Mouse (Mus musculus) liver, embryonic 12.5 days (tissue): ENCODE results near the gene Mamdc4. TPM values are rescaled to one million over a fixed set of nuclear protein-coding genes. Genes with fewer than 3 reads are reported as not detected.

Source experiments
- ATAC-seq: fragments of 200-750 bp; cut with Nextera tagmentation; 2 replicates; pipeline ENCODE4 v1.8.0; 2017; ENCODE audit warnings: moderate number of reproducible peaks, mild to moderate bottlenecking, moderate library complexity
- H3K27ac ChIP-seq: fragments of 300-500 bp; sonication (generic); 2 replicates; pipeline ENCODE4 v1.5.1; 2016; ENCODE audit warnings: mild to moderate bottlenecking
- H3K27me3 ChIP-seq: fragments of 300-500 bp; sonication (generic); replicated peaks from 2 replicates; pipeline ENCODE4 v1.6.1; 2016; ENCODE audit warnings: mild to moderate bottlenecking, moderate library complexity
- H3K36me3 ChIP-seq: fragments of 300-500 bp; sonication (generic); 2 replicates; pipeline ENCODE4 v1.6.1; 2016; ENCODE audit warnings: mild to moderate bottlenecking, moderate library complexity
- H3K4me1 ChIP-seq: fragments of 300-500 bp; sonication (generic); 2 replicates; pipeline ENCODE4 v1.6.1; 2016
- H3K4me2 ChIP-seq: fragments of 300-500 bp; sonication (generic); 2 replicates; pipeline ENCODE4 v1.6.1; 2016; ENCODE audit warnings: mild to moderate bottlenecking, moderate library complexity
- H3K4me3 ChIP-seq: fragments of 300-500 bp; sonication (generic); 2 replicates; pipeline ENCODE4 v1.5.1; 2016; ENCODE audit warnings: mild to moderate bottlenecking, moderate library complexity
- H3K9ac ChIP-seq: fragments of 300-500 bp; sonication (generic); 2 replicates; pipeline ENCODE4 v1.6.1; 2016; ENCODE audit warnings: mild to moderate bottlenecking, moderate library complexity
- H3K9me3 ChIP-seq: fragments of 300-500 bp; sonication (generic); replicated peaks from 2 replicates; pipeline ENCODE4 v1.6.1; 2016; ENCODE audit warnings: mild to moderate bottlenecking, moderate library complexity
- WGBS: fragments of 180-500 bp; shearing (Covaris S2); methylation state at CpG from one replicate; pipeline ENCODE4 v1.1.7; 2016; ENCODE audit not compliant: insufficient replicate concordance; 5-methylcytosine and 5-hydroxymethylcytosine counted together
- polyA plus RNA-seq: library from polyadenylated mRNA; unstranded; fragments of >200 nt; fragmentation: Nextera tagmentation; extraction: Ambion mirVana; gene quantifications from 2 replicates; pipeline ENCODE4 v1.2.1, GENCODE M21; 2016

Gene Mamdc4
- polyA plus RNA-seq, 1 experiment from 2014 or later = 0.45 TPM

DNA sequence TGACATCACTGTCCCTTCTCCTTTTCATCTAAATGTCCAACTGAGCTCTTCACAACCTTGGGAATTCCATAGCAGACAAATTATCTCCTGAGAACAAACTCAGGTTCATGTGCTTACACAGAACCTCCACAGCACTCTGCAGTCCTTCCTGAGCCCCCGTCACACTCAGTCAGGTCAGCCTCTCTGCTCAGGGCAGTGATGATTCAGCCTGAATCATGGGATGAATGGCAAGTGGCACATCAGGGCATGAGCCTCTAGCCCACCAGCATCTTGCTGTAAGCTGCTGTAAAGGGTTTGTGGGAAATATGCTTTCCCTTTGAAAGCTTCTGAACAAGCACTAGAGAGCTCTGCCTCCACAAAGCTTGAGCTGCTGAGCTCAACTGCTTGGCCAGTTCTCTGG lies 24.1 kb upstream of the Mamdc4 start:
- Histone ChIP-seq H3K27ac (no peak overlapping the region), H3K36me3 (peaks cover 93% of the 10 kb centered on the region)
- WGBS = 85% methylated on average over 1 of the region's 1 CpGs

DNA sequence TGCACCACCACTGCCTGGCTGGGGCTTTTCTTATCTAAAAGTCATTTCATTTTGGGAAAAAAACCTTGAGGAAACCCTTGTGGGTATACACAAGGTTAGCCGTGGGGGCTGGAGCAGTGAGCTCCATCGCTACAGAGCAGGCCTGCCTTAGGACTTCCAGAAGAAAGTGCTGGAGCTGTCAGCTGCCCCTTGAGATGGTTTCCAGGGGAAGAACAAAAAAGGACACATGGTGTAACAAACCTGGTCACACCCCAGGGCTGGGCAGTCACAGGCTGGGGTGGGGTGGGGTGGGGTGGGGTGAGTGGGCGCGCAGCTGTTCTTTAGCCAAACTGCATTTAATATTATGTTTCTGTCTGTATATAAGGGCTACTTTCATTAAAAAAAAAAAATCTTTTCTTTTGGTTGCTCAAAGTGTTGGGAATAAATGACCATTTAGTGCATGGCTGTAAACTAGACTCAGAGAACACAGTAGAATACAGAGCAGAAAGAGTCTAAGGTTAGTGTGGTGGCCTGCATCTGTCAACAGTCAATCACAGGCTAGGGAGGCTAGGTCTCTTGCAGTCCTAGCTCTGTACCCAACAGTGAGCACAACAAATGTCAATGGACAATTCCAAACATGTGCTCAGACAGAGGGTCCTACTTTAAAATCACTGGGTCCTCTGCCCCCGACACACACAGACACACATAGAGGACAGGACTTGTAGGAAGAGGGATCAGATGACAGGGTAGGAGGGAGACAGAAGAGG lies 22.3 kb upstream of the Mamdc4 start:
- no peak for ATAC-seq
- no peak overlapping the region for H3K4me3 ChIP-seq
- 89% methylated on average over 5 of the region's 5 CpGs for WGBS
- no peak overlapping the region for H3K9ac ChIP-seq
- H3K9me3 ChIP-seq = no peaks in the 10 kb centered on the region
- H3K4me1 ChIP-seq = peaks cover 9% of the 10 kb centered on the region; the same call in 1 of the 2 replicates
- H3K27ac ChIP-seq = no peak overlapping the region
- no peak overlapping the region for H3K4me2 ChIP-seq
- no peaks in the 10 kb centered on the region for H3K27me3 ChIP-seq
- H3K36me3 ChIP-seq = peaks cover 95% of the 10 kb centered on the region

More for the DNA sequence above, 24.1 kb upstream of the Mamdc4 start:
- peaks cover 9% of the 10 kb centered on the region; the same call in 1 of the 2 replicates for H3K4me1 ChIP-seq
- H3K4me2 ChIP-seq = no peak overlapping the region
- H3K9ac ChIP-seq = no peak overlapping the region
- ATAC-seq = no peak
- H3K9me3 ChIP-seq = no peaks in the 10 kb centered on the region
- no peak overlapping the region for H3K4me3 ChIP-seq
- H3K27me3 ChIP-seq = no peaks in the 10 kb centered on the region

DNA sequence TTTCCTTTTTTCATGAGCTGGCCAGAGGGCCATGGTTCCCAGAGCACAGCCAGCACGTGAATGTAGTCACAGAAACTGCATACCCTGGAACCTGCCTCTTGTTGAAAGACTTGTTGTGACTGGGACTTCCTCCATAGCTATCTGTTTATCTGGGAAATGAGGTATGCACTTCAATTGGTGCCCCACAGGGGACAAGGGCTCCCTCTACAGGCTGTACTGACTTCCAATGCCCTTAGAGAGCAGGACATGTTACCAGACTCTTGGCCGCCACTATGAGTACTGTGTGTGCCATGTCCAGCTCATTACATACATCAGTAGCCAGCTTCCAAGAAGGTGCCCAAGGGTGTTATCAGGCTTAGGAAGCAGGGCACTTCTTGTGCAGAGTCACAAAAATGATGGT lies 17.2 kb upstream of the Mamdc4 start:
- ATAC-seq = no peak
- 63% methylated on average over 2 of the region's 2 CpGs for WGBS
- H3K36me3 ChIP-seq = peaks cover 94% of the 10 kb centered on the region

DNA sequence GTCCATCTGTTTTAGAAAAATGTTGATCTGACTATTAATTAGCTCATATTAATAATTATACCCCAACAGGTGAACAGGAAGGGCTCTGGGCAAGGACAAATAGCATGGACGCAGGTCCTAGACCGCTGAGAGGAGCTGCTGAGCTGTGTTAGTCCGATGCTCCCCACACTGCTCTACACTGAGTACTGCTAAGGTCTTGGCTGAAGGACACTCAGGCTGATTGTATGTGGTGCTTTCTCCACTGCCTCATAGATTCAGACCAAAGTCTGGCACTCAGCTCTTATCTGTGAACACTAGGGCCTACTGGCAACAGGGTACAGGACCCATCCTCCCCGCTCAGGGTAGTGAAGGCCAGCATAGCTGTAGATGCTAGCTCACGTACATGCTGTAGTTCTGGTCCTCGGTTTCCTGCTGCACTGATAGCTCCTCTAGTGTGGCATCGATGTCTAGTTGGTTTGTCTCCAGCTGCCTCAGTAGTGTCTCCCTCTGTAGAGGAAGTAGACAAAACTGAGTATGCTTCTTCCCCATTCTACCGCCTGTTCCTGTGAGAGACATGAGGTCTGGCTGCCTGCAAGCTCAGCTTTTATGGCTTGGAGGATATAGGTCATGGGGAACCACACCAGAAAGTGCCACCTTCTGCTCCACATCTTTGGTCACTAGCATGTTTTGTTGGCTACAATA lies 13.7 kb upstream of the Mamdc4 start:
- Histone ChIP-seq H3K4me2 (no peak overlapping the region), H3K4me1 (peaks cover 7% of the 10 kb centered on the region), H3K9ac (no peak overlapping the region), H3K36me3 (peaks cover 97% of the 10 kb centered on the region), H3K9me3 (no peaks in the 10 kb centered on the region), H3K27me3 (no peaks in the 10 kb centered on the region), H3K27ac (no peak overlapping the region), H3K4me3 (no peak overlapping the region)
- WGBS = 79% methylated on average over 8 of the region's 8 CpGs
- ATAC-seq = no peak

More for the DNA sequence above, 17.2 kb upstream of the Mamdc4 start:
- Histone ChIP-seq H3K9ac (no peak overlapping the region), H3K27ac (no peak overlapping the region), H3K9me3 (no peaks in the 10 kb centered on the region), H3K4me3 (no peak overlapping the region), H3K4me1 (no peaks in the 10 kb centered on the region), H3K4me2 (no peak overlapping the region), H3K27me3 (no peaks in the 10 kb centered on the region)

DNA sequence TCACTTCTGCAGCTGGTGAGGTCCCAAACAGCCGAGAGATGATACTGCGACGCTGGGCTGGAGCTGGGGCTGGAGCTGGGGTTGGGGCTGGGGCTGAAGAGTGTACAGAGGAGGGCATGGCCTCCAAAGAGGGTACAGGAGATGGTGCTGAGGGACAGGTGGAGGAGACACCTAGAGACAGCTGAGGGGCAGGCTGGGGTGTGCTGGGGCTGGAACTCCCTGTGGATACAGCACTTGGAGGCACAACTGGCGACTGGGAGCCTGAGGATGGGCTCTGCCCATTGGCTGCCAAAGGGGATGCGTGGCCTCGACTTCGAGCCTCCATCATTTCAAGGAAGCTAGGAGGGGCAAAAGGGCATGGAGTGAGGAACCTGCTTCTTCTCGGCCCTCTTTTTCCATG lies 12.6 kb upstream of the Mamdc4 start:
- no peak for ATAC-seq
- Histone ChIP-seq H3K9ac (no peak overlapping the region), H3K4me2 (no peak overlapping the region), H3K27ac (no peak overlapping the region), H3K9me3 (no peaks in the 10 kb centered on the region), H3K36me3 (peaks cover 92% of the 10 kb centered on the region), H3K4me1 (peaks cover 17% of the 10 kb centered on the region), H3K27me3 (no peaks in the 10 kb centered on the region), H3K4me3 (no peak overlapping the region)
- 85% methylated on average over 8 of the region's 8 CpGs for WGBS

DNA sequence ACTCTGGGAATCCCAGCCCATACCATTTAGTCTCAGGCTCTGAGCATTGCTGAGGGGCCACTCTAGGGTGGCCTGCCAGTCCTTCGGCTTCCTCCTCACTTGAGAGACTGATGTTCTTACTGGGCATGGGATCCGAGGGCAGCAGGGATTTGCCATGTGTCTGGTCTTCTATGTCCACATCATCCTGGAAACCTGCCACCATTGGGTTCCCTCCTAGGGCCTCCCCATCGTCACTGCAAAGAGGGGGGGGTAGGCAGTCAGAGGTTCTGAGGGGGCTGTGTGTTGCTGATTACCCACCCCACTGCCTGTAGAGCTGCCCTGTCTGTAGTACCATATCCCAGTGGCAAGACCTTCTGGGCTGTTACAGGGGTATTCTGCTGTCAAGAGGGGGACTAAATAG lies 11.0 kb upstream of the Mamdc4 start:
- peaks cover 9% of the 10 kb centered on the region for H3K27me3 ChIP-seq
- H3K9ac ChIP-seq = no peak overlapping the region
- no peak overlapping the region for H3K4me3 ChIP-seq
- H3K4me1 ChIP-seq = peaks cover 33% of the 10 kb centered on the region
- WGBS = 81% methylated on average over 3 of the region's 3 CpGs
- H3K4me2 ChIP-seq = no peak overlapping the region
- peaks cover 75% of the 10 kb centered on the region for H3K36me3 ChIP-seq
- ATAC-seq = no peak
- H3K9me3 ChIP-seq = no peaks in the 10 kb centered on the region
- no peak overlapping the region for H3K27ac ChIP-seq

DNA sequence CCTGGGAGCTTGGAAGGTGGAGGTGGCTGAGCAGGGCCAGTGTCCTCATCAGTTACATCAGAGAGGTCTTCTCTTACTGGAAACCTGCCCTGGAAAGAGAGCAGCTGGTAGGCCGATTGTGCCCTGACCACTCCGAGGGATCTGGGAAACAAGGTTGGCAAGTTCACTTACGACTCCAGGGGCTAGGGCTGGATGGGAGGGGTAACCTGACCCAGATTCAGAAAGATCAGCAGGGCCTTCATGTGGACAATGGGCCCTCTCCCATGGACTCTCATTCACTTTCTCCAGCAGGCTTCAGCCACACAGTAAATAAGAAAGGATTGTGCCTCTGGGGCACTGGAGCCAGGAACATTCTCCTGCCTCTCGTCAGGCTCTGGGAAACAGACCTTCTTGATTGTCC lies 10.2 kb upstream of the Mamdc4 start:
- H3K36me3 ChIP-seq = peaks cover 68% of the 10 kb centered on the region
- WGBS = 81% methylated on average over 4 of the region's 4 CpGs
- ATAC-seq = no peak

DNA sequence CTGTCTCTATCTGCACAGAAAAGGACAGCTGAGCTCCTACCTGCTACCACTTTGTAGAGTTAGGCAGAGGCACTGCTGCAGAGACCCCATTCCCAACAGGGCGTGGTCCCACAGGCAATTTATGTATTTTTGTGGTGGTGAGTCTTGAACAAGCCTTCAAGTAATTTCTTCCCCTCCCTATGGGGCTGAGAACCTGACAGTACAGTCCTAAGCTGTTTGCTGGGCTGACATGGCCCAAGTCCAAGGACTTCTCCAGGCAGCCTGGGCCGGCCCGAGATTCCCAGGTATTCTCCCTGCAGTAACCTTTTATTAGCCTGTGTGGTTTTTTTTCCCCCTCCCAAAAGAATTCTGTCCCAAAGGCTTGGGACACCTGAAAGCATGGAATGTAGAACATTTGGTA lies 9.5 kb upstream of the Mamdc4 start:
- Histone ChIP-seq H3K4me2 (no peak overlapping the region), H3K9ac (no peak overlapping the region), H3K4me1 (peaks cover 47% of the 10 kb centered on the region), H3K27ac (no peak overlapping the region), H3K9me3 (no peaks in the 10 kb centered on the region), H3K36me3 (peaks cover 61% of the 10 kb centered on the region), H3K4me3 (no peak overlapping the region), H3K27me3 (peaks cover 23% of the 10 kb centered on the region)
- WGBS = 80% methylated on average over 3 of the region's 3 CpGs
- no peak for ATAC-seq

More for the DNA sequence above, 10.2 kb upstream of the Mamdc4 start:
- Histone ChIP-seq H3K4me2 (no peak overlapping the region), H3K9me3 (no peaks in the 10 kb centered on the region), H3K4me3 (no peak overlapping the region), H3K4me1 (peaks cover 40% of the 10 kb centered on the region), H3K27ac (no peak overlapping the region), H3K27me3 (peaks cover 16% of the 10 kb centered on the region), H3K9ac (no peak overlapping the region)

DNA sequence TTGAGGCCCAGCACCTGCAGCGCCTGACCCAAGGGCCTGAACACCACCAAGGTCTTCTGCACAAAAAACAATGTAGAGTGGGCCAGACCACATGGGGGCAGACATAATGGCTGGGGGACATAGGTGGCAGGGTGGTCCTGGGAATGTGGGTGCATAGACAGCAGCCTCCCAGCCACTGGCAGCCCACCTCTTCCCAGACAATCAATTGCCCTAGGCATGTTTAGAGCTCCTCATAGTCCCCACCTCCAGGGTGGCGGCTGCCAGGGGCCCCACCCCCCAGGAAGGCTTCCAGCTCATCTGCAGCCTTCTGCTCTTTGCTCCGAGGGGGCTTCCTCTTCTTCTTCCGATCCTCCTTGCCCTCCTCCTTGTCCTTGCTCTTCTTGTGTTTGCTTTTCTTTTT lies 8.9 kb upstream of the Mamdc4 start:
- H3K9ac ChIP-seq = no peak overlapping the region
- ATAC-seq = no peak
- no peaks in the 10 kb centered on the region for H3K9me3 ChIP-seq
- H3K27me3 ChIP-seq = peaks cover 29% of the 10 kb centered on the region
- H3K27ac ChIP-seq = no peak overlapping the region
- peaks cover 56% of the 10 kb centered on the region for H3K36me3 ChIP-seq
- peaks cover 53% of the 10 kb centered on the region for H3K4me1 ChIP-seq
- H3K4me2 ChIP-seq = no peak overlapping the region
- H3K4me3 ChIP-seq = no peak overlapping the region
- WGBS = 59% methylated on average over 4 of the region's 4 CpGs

DNA sequence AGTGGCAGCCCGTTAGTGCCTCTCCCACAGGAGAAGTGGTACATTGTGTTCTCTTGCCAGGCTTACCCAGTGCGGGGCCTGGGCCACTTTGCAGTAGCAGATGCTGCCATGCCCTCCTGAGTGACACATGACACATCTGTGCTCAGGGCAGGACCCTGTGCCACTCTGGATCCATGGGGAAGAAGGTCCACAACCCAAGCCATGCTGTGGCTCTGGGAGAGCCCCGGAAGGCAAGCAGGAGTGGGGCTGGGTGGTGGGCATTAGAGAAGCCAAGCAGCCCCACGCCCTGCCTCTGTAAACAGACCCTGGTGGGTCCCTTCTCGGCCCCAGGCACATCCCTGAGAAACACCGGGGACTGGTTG lies 8.5 kb upstream of the Mamdc4 start:
- H3K27me3 ChIP-seq = peaks cover 34% of the 10 kb centered on the region
- no peak overlapping the region for H3K9ac ChIP-seq
- H3K9me3 ChIP-seq = no peaks in the 10 kb centered on the region
- H3K36me3 ChIP-seq = peaks cover 51% of the 10 kb centered on the region
- ATAC-seq = no peak
- WGBS = 71% methylated on average over 6 of the region's 6 CpGs
- H3K27ac ChIP-seq = no peak overlapping the region
- no peak overlapping the region for H3K4me2 ChIP-seq
- no peak overlapping the region for H3K4me3 ChIP-seq
- H3K4me1 ChIP-seq = peaks cover 57% of the 10 kb centered on the region

DNA sequence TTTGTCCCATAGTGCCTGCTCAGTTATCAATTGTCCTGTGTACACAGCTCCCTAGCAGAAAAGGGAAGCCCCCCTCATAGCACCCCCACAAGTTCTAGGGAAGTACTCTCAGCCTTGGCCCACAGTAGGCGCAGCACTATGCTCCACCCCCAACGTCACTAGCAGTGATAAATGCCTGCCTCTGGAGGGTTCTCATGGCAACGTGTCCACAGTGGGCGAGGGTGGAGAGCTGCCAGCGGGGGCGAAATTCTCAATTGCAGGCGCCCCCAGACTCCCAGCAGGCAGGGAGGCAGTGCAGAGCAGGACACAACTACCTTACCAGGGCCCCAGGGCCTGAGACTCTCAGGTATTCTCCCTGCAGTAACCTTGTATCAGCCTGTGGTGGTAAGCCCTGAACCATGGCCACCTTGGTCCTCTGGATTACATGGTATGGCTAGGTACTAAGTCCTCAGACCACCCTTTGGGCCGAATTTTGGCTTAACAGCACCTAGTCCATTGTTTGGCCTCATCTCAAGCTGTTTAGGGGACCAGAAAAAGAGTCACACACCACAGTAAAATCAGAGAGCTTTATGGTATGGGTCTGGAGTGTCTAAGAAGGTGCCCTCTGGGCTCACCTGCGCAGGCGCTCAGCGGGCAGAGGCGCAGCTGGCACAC lies 7.9 kb upstream of the Mamdc4 start:
- Histone ChIP-seq H3K4me3 (no peak overlapping the region), H3K27ac (no peak overlapping the region), H3K4me1 (peaks cover 62% of the 10 kb centered on the region), H3K9me3 (no peaks in the 10 kb centered on the region), H3K9ac (no peak overlapping the region), H3K36me3 (peaks cover 46% of the 10 kb centered on the region), H3K27me3 (peaks cover 39% of the 10 kb centered on the region), H3K4me2 (no peak overlapping the region)
- peak; percentile 36; the same call in 1 of the 2 replicates for ATAC-seq
- WGBS = 45% methylated on average over 12 of the region's 12 CpGs

DNA sequence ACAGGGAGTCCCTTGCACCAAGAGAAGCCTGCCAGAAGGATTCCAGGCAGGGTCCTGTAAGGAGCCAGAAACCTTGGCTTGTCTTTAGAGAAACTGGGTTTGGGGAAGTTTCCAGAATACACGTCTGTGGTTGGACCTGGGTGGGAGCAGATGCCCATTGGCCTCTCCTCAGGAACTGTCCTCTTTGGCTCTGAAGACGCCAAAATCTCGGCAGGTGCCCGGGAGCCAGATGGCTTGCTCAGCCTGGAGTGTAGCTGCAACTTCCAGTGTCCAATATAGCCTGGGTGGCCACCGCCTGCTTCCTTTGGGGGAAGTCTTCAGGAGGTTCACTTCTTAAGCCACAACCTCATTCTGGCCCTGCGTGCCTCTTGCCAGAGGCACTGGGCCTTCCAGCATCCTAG lies 7.3 kb upstream of the Mamdc4 start:
- no peak overlapping the region for H3K4me3 ChIP-seq
- no peak overlapping the region for H3K9ac ChIP-seq
- peaks cover 68% of the 10 kb centered on the region for H3K4me1 ChIP-seq
- H3K9me3 ChIP-seq = no peaks in the 10 kb centered on the region
- H3K4me2 ChIP-seq = peak overlapping the region; percentile 64
- peaks cover 46% of the 10 kb centered on the region for H3K27me3 ChIP-seq
- H3K36me3 ChIP-seq = peaks cover 39% of the 10 kb centered on the region
- no peak overlapping the region for H3K27ac ChIP-seq
- WGBS = 11% methylated on average over 6 of the region's 6 CpGs
- no peak for ATAC-seq
